Mouse (Mus musculus) heart, adult 2 months (tissue): ENCODE results near the gene Btn1a1. TPM values are rescaled to one million over a fixed set of nuclear protein-coding genes. Genes with fewer than 3 reads are reported as not detected.

Experiments used
- DNase-seq, 2 experiments: peaks; one replicate each; pipeline ENCODE4 v3.0.0; 2021
- H3K27ac ChIP-seq: fragments of 200-600 bp; 2 replicates; pipeline ENCODE4 v1.8.1; 2022
- H3K27me3 ChIP-seq: fragments of 200-500 bp; 2 replicates; pipeline ENCODE4 v1.6.1; 2012; ENCODE audit warnings: mild to moderate bottlenecking, low read length, inconsistent platforms, mixed read lengths; ENCODE audit not compliant: control insufficient read depth, insufficient read depth
- H3K36me3 ChIP-seq: fragments of 200-500 bp; 2 replicates; pipeline ENCODE4 v1.6.1; 2012; ENCODE audit warnings: low read length, inconsistent platforms; ENCODE audit not compliant: control insufficient read depth, insufficient read depth
- H3K4me1 ChIP-seq: fragments of 200-500 bp; 2 replicates; pipeline ENCODE4 v1.6.1; 2011; ENCODE audit warnings: low read length; ENCODE audit not compliant: control insufficient read depth, insufficient read depth
- H3K4me3 ChIP-seq: fragments of 200-600 bp; 2 replicates; pipeline ENCODE4 v1.8.1; 2022
- H3K79me2 ChIP-seq: fragments of 200-500 bp; replicated peaks from 2 replicates; pipeline ENCODE4 v1.6.1; 2012; ENCODE audit warnings: mild to moderate bottlenecking, inconsistent platforms, low read length, moderate library complexity, mixed read lengths; ENCODE audit not compliant: control insufficient read depth, insufficient read depth
- H3K9ac ChIP-seq: fragments of 200-500 bp; 2 replicates; pipeline ENCODE4 v1.6.1; 2012; ENCODE audit warnings: low read depth, mild to moderate bottlenecking, control low read depth, inconsistent platforms, low read length, mixed read lengths
- CTCF ChIP-seq: fragments of 200-600 bp; IDR thresholded peaks from 2 replicates; pipeline ENCODE4 v1.8.1; 2022; ENCODE audit warnings: antibody characterized with exemption, mild to moderate bottlenecking, moderate library complexity
- EP300 ChIP-seq: fragments of 200-500 bp; IDR thresholded peaks from 2 replicates; pipeline ENCODE4 v1.6.1; 2011; ENCODE audit warnings: low read depth, low read length, control low read depth; ENCODE audit not compliant: insufficient read depth
- POLR2A ChIP-seq: fragments of 200-500 bp; IDR thresholded peaks from 2 replicates; pipeline ENCODE4 v1.6.1; 2011; ENCODE audit warnings: mild to moderate bottlenecking, low read depth, low read length, control low read depth; ENCODE audit not compliant: insufficient read depth
- WGBS: fragments of 180-500 bp; shearing (Covaris S2); methylation state at CpG from one replicate; pipeline ENCODE4 v1.1.7; 2018; 5-methylcytosine and 5-hydroxymethylcytosine counted together
- intact Hi-C: fragments of 180-260 bp; cut with DNase I; formaldehyde crosslinking; loops from one replicate; pipeline ENCODE4 v1.15.1; 2025
- polyA plus RNA-seq: library from polyadenylated mRNA; depleted of rRNA; stranded (reverse); fragments of >200 nt; gene quantifications from 2 replicates; pipeline ENCODE4 v1.2.3, GENCODE M21; 2012
- total RNA-seq, 2 experiments: library from RNA; stranded (reverse); gene quantifications; 2 replicates each; pipeline ENCODE4 v1.2.3; 2021

Btn1a1 gene
- total and polyA plus RNA-seq, 3 experiments, result not detected

DNA sequence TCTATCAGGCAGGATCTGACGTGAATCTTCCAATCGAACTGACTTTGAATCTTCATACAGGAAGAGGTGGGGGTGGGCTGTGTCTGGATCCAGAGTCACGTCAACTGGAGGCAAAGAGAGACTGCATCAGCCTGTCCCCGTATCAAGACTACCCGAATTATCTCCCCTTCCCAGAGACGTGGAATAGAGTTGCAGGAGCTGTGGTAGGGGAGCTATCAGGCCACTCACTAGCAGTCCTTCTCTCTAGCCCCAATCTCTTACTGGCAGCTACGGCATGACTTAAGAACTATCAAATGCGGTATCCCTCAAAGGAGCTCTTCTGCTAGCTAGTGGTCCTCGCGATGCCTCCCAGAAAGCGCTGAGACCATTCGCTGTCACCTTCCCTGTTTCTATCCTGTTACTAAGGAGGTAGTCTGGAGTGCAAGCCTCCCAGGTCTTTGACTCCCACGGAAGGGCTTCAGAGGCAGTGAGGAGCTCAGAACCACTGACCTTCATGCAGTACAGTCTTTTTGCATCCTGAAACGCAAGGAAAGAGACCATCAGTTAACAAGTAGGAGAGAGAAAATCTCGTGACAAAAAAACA lies 6.3 kb downstream of the Btn1a1 start:
- WGBS, result 39% methylated on average over 15 of the region's 15 CpGs
- no peak overlapping the region for H3K4me3 ChIP-seq
- H3K27me3 ChIP-seq, result no peaks in the 10 kb centered on the region
- no peaks in the 10 kb centered on the region for H3K4me1 ChIP-seq
- intact Hi-C loops, result no loop called here
- DNase-seq, result no peak
- H3K9ac ChIP-seq, result no peak overlapping the region
- TF ChIP-seq EP300 (no peak), POLR2A (no peak), CTCF (no peak)
- no peaks in the 10 kb centered on the region for H3K36me3 ChIP-seq
- H3K79me2 ChIP-seq, result no peaks in the 10 kb centered on the region
- H3K27ac ChIP-seq, result no peak overlapping the region

DNA sequence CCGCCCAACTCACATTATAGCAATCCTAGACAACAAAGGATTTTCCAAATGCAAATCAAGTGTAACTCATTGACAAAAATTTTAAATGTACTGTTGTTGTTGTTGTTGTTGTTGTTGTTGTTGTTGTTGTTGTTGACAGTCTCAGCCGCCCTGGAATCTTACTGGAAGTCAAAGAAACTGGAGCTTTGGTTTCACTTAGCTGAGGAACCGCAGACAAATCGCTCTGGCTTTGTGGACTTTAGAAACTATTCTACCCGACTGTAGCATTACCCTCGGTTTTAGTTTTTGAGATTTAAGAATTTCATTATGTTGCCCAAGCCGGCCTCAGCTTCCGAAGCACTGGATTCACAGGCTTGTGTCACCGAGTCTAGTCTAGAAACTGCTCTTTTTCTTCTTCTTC lies 11.8 kb downstream of the Btn1a1 start:
- no peaks in the 10 kb centered on the region; the same call in 1 of the 2 replicates for H3K36me3 ChIP-seq
- no peaks in the 10 kb centered on the region; the same call in 1 of the 2 replicates for H3K4me1 ChIP-seq
- peak overlapping the region; percentile 64; the same call in 1 of the 2 replicates for H3K9ac ChIP-seq
- H3K27me3 ChIP-seq, result no peaks in the 10 kb centered on the region
- peak overlapping the region; percentile 68 for H3K4me3 ChIP-seq
- no peaks in the 10 kb centered on the region for H3K79me2 ChIP-seq
- DNase-seq, result no peak
- peak overlapping the region; percentile 79 for H3K27ac ChIP-seq
- intact Hi-C loops, result loop anchor here (2.0 kb wide), 2 partner anchors 13 to 63 kb away; no protein-coding TSS in a partner anchor
- TF ChIP-seq CTCF (no peak), EP300 (no peak), POLR2A (no peak)
- WGBS, result 1% methylated on average over 9 of the region's 9 CpGs

DNA sequence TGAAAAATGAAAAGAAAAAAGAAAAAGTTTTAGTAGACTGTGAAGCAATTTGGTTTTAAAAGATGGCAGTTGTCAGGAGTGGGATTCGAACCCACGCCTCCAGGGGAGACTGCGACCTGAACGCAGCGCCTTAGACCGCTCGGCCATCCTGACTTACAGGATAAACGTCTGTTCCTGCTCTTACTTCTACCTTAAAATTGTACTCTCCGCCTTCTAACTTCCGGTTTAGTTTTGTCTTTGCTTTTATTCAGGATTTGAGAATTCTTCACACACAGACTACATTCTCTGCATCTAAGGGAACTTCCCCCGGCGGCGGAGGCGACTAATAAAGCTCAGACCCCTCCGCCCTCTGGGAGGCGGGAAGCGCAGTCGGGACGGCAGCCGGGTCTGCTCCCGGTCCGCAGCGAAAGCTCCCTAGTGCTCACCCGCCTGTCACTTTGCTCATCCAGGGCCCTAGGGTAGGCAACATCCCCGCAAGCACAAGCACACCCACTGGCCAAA lies 12.3 kb downstream of the Btn1a1 start:
- intact Hi-C loops, result loop anchor here (2.0 kb wide), 2 partner anchors 13 to 63 kb away; no protein-coding TSS in a partner anchor

DNA sequence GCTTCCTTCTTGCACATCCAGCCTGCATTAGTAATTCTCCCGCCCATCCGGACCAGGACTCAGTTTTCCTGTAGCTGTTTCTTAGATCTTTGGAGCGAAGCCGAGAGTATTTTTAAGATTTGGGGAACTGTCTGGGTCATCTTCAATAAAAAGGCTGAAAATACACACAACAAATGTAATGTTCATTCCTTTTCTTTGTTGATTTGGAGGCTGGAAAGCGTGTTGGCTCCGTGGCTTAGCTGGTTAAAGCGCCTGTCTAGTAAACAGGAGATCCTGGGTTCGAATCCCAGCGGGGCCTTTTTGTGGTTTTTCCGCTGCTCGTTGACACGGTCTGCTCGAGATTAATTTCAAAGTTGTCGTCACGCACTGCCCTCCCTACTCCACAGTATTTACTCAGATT lies 15.3 kb downstream of the Btn1a1 start:
- Histone ChIP-seq H3K9ac (peak overlapping the region; percentile 41), H3K36me3 (no peaks in the 10 kb centered on the region; the same call in 1 of the 2 replicates), H3K4me1 (no peaks in the 10 kb centered on the region; the same call in 1 of the 2 replicates), H3K4me3 (peak overlapping the region; percentile 56), H3K79me2 (no peaks in the 10 kb centered on the region), H3K27me3 (no peaks in the 10 kb centered on the region), H3K27ac (peak overlapping the region; percentile 34)
- WGBS, result under 1% methylated on average over 15 of the region's 15 CpGs
- intact Hi-C loops, result no loop called here
- 0 out of 2 replicates have a peak, but pooled peaks have one; percentile 43 for TF ChIP-seq EP300
- no peak for TF ChIP-seq POLR2A
- peak; percentile 86 to 88 for DNase-seq

More for the DNA sequence above, 12.3 kb downstream of the Btn1a1 start:
- DNase-seq, result peak; percentile 83 to 87
- peak overlapping the region; percentile 79 for H3K27ac ChIP-seq
- no peaks in the 10 kb centered on the region; the same call in 1 of the 2 replicates for H3K4me1 ChIP-seq
- under 1% methylated on average over 25 of the region's 25 CpGs for WGBS
- no peaks in the 10 kb centered on the region for H3K27me3 ChIP-seq
- H3K79me2 ChIP-seq, result no peaks in the 10 kb centered on the region
- no peaks in the 10 kb centered on the region; the same call in 1 of the 2 replicates for H3K36me3 ChIP-seq
- peak overlapping the region; percentile 64 for H3K9ac ChIP-seq
- peak overlapping the region; percentile 68 for H3K4me3 ChIP-seq
- TF ChIP-seq EP300 (peak; percentile 89), CTCF (no peak), POLR2A (0 out of 2 replicates have a peak, but pooled peaks have one; percentile 30)

DNA sequence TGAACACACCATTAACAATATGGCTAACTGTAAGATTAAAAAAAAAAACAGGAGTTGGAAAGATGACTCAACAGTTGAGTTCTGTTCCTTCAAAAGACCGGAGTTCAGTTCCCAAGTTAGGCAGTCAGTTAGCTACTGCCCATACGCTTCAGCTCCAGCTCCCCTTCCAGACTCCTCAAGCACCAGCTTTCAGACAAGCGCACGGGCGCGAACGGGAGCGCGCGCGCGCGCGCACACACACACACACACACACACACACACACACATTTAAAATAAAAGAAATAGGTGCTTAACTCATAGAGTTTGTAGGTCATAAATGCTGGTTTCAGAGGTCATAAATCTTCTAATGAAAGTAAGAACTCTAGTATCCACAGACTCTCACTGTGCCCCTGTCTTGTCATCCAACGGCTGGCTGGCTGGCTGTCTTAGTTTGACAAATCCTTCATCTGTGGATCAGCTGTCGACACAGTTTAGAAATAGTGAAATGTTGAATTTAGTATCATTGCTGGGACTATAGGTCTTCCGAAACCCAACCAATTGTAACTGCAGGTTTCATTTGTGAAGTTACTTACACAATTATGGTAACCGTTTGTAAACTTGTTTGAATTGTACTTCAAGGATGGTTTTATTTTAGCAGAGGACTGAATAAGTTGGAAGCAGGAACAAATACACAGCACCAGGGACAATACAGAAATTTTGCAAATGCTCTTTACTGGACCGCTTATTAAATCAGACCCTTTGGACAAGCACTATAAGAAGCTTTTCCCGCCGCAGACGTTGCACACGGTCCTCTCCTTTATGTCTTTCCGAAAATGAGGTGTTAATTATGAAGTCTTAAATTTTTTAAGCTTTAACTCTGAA lies 16.2 kb downstream of the Btn1a1 start:
- Histone ChIP-seq H3K4me1 (no peaks in the 10 kb centered on the region; the same call in none of the 2 replicates), H3K36me3 (no peaks in the 10 kb centered on the region; the same call in 1 of the 2 replicates), H3K27me3 (no peaks in the 10 kb centered on the region), H3K79me2 (no peaks in the 10 kb centered on the region), H3K27ac (peak overlapping the region; percentile 21; the same call in 1 of the 2 replicates), H3K4me3 (peak overlapping the region; percentile 56), H3K9ac (peak overlapping the region; percentile 54)
- intact Hi-C loops, result loop anchor here (10.0 kb wide), 1 partner anchor 1595 kb away; no protein-coding TSS in a partner anchor
- TF ChIP-seq EP300 (no peak), CTCF (no peak), POLR2A (no peak)
- DNase-seq, result peak; percentile 57 to 62
- WGBS, result under 1% methylated on average over 24 of the region's 24 CpGs
